Mouse (Mus musculus): ENCODE data around the gene Actr5.

Actr5 gene

GRCm38 (mm10) chr2:158687804-158688241, 63.1 kb downstream of the Actr5 start:
- DNase-seq (ENCODE audit: low spot score) = peak; percentile 77
